Mouse (Mus musculus) midbrain, embryonic 13.5 days (tissue): ENCODE measurements around the gene Dst. TPM values are rescaled to one million over a fixed set of nuclear protein-coding genes. Genes with fewer than 3 reads are reported as not detected.

Source experiments
- ATAC-seq: fragments of 200-750 bp; cut with Nextera tagmentation; 2 replicates; pipeline ENCODE4 v1.8.0; 2017; ENCODE audit warnings: mild to moderate bottlenecking, moderate TSS enrichment, moderate library complexity
- H3K27ac ChIP-seq: fragments of 300-500 bp; sonication (generic); 2 replicates; pipeline ENCODE4 v1.5.1; 2015; ENCODE audit warnings: inconsistent platforms, mild to moderate bottlenecking, moderate library complexity
- H3K27me3 ChIP-seq: fragments of 300-500 bp; sonication (generic); 2 replicates; pipeline ENCODE4 v1.6.1; 2015; ENCODE audit warnings: mild to moderate bottlenecking, inconsistent platforms
- H3K36me3 ChIP-seq: fragments of 300-500 bp; sonication (generic); 2 replicates; pipeline ENCODE4 v1.6.1; 2015; ENCODE audit warnings: mild to moderate bottlenecking, inconsistent platforms
- H3K4me1 ChIP-seq: fragments of 300-500 bp; sonication (generic); replicated peaks from 2 replicates; pipeline ENCODE4 v1.6.1; 2015; ENCODE audit warnings: inconsistent platforms
- H3K4me2 ChIP-seq: fragments of 300-500 bp; sonication (generic); replicated peaks from 2 replicates; pipeline ENCODE4 v1.6.1; 2015; ENCODE audit warnings: moderate library complexity, mild to moderate bottlenecking, inconsistent platforms
- H3K4me3 ChIP-seq: fragments of 300-500 bp; sonication (generic); replicated peaks from 2 replicates; pipeline ENCODE4 v1.5.1; 2015; ENCODE audit warnings: mild to moderate bottlenecking, inconsistent platforms
- H3K9ac ChIP-seq: fragments of 300-500 bp; sonication (generic); replicated peaks from 2 replicates; pipeline ENCODE4 v1.6.1; 2015; ENCODE audit warnings: mild to moderate bottlenecking, inconsistent platforms
- H3K9me3 ChIP-seq: fragments of 300-500 bp; sonication (generic); 2 replicates; pipeline ENCODE4 v1.6.1; 2016; ENCODE audit warnings: mild to moderate bottlenecking, inconsistent platforms
- WGBS: fragments of 180-500 bp; shearing (Covaris S2); methylation state at CpG from one replicate; pipeline ENCODE4 v1.1.7; 2015; 5-methylcytosine and 5-hydroxymethylcytosine counted together
- polyA plus RNA-seq: library from polyadenylated mRNA; unstranded; fragments of >200 nt; fragmentation: Nextera tagmentation; extraction: Ambion mirVana; gene quantifications from 2 replicates; pipeline ENCODE4 v1.2.1, GENCODE M21; 2015

Gene Dst
- polyA plus RNA-seq, 1 experiment from 2014 or later, result 38.3 TPM

- 45% methylated on average over 10 of the region's 10 CpGs for WGBS
- ATAC-seq, result 0 out of 2 replicates have a peak, but pooled peaks have one; percentile 7
- Histone ChIP-seq H3K27me3 (no peaks in the 10 kb centered on the region), H3K9me3 (no peaks in the 10 kb centered on the region), H3K4me1 (peaks cover 28% of the 10 kb centered on the region), H3K9ac (no peak overlapping the region), H3K36me3 (no peaks in the 10 kb centered on the region), H3K27ac (no peak overlapping the region), H3K4me2 (no peak overlapping the region), H3K4me3 (no peak overlapping the region)
Measured at GRCm38 (mm10) chr1:34073436-34074169, 165.6 kb downstream of the Dst start.

GRCm38 (mm10) chr1:34074245-34075187 is 166.5 kb downstream of the Dst start:
- H3K27me3 ChIP-seq, result no peaks in the 10 kb centered on the region
- no peak overlapping the region for H3K9ac ChIP-seq
- H3K9me3 ChIP-seq, result no peaks in the 10 kb centered on the region
- no peak overlapping the region for H3K4me2 ChIP-seq
- H3K4me1 ChIP-seq, result peaks cover 28% of the 10 kb centered on the region
- peak; percentile 63 for ATAC-seq
- H3K36me3 ChIP-seq, result no peaks in the 10 kb centered on the region
- no peak overlapping the region for H3K4me3 ChIP-seq
- WGBS, result 16% methylated on average over 15 of the region's 15 CpGs
- H3K27ac ChIP-seq, result no peak overlapping the region

GRCm38 (mm10) chr1:34076701-34077421 is 168.8 kb downstream of the Dst start:
- no peaks in the 10 kb centered on the region for H3K36me3 ChIP-seq
- 0 out of 2 replicates have a peak, but pooled peaks have one; percentile 34 for ATAC-seq
- H3K9ac ChIP-seq, result no peak overlapping the region
- H3K9me3 ChIP-seq, result no peaks in the 10 kb centered on the region
- no peak overlapping the region for H3K4me3 ChIP-seq
- peaks cover 24% of the 10 kb centered on the region for H3K4me1 ChIP-seq
- 8% methylated on average over 12 of the region's 12 CpGs for WGBS
- H3K4me2 ChIP-seq, result no peak overlapping the region
- no peak overlapping the region for H3K27ac ChIP-seq
- no peaks in the 10 kb centered on the region for H3K27me3 ChIP-seq

DNA sequence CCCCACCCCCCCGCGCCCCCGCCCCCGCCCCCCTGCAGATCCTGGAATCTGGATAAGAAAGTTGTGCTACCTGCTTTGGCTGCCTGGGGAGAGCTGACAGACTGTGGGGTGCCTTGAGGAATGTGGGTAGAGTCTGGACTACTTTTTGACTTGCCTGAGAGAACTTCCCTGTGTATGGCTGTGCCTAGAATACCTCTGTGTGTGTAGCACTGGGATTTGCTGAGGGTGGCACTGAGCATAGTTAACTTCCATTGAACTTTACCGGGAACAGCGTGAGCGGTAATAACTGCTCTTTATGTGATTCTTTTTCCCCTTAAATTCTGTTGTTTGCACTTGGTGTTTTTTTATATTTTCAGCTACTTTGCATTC is 169.4 kb downstream of the Dst start:
- no peak overlapping the region for H3K9ac ChIP-seq
- no peak overlapping the region for H3K27ac ChIP-seq
- H3K4me2 ChIP-seq, result no peak overlapping the region
- H3K36me3 ChIP-seq, result no peaks in the 10 kb centered on the region
- 0 out of 2 replicates have a peak, but pooled peaks have one; percentile 55 for ATAC-seq
- peaks cover 24% of the 10 kb centered on the region for H3K4me1 ChIP-seq
- no peaks in the 10 kb centered on the region for H3K27me3 ChIP-seq
- WGBS, result 20% methylated on average over 7 of the region's 7 CpGs
- H3K9me3 ChIP-seq, result no peaks in the 10 kb centered on the region
- H3K4me3 ChIP-seq, result no peak overlapping the region

DNA sequence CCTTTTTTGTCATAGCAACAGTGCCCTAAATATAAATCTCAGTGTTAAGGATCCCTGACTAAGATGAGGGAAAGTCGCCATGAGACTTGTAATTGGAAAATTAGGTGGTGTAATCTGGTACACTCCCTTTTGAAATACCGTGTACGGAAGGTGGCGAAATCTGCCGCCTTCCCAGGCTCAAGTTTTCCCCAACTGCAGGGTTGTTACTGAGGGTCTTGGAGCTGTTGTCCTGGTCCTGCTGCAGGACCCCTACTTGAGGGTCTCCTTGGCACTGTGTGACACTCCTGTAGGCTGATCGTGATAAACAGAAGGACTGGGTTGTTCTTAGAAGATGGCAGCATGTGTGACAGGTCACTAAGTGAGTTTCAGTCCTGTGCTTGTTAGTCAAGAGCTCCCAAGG is 169.9 kb downstream of the Dst start:
- Histone ChIP-seq H3K27me3 (no peaks in the 10 kb centered on the region), H3K4me1 (peaks cover 24% of the 10 kb centered on the region), H3K9ac (no peak overlapping the region), H3K27ac (no peak overlapping the region), H3K4me3 (no peak overlapping the region), H3K9me3 (no peaks in the 10 kb centered on the region), H3K36me3 (no peaks in the 10 kb centered on the region), H3K4me2 (no peak overlapping the region)
- 88% methylated on average over 6 of the region's 6 CpGs for WGBS
- ATAC-seq, result no peak

- Histone ChIP-seq H3K4me3 (no peak overlapping the region), H3K4me1 (no peaks in the 10 kb centered on the region), H3K27me3 (no peaks in the 10 kb centered on the region), H3K27ac (no peak overlapping the region), H3K9me3 (peaks cover 5% of the 10 kb centered on the region; the same call in 1 of the 2 replicates), H3K4me2 (no peak overlapping the region), H3K9ac (no peak overlapping the region), H3K36me3 (peaks cover 29% of the 10 kb centered on the region)
- ATAC-seq, result no peak
- 95% methylated on average over 3 of the region's 3 CpGs for WGBS
Measured at GRCm38 (mm10) chr1:34089011-34089410, 181.0 kb downstream of the Dst start.

DNA sequence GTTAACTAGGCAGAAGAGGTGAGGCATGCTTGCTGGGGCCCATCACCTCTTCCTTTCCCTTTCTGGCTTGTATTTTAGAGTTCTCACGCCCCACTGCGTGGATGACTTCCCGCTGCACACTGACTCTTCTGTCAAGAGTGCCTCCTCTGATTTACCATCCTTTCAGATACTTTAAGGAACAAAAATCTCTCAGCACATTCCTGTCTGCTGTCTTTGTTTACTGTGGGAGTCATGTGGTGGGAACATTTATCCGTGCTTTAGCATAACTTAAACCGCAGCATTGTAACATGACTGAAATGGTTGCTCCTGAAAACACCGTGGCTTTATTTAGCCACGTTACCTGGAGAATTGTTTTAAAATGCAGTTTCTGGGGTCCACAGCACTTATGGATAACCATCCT is 182.7 kb downstream of the Dst start:
- peaks cover 5% of the 10 kb centered on the region; the same call in 1 of the 2 replicates for H3K9me3 ChIP-seq
- no peak for ATAC-seq
- no peak overlapping the region for H3K9ac ChIP-seq
- no peak overlapping the region for H3K4me2 ChIP-seq
- H3K4me1 ChIP-seq, result peaks cover 9% of the 10 kb centered on the region; the same call in 1 of the 2 replicates
- H3K4me3 ChIP-seq, result no peak overlapping the region
- H3K27ac ChIP-seq, result no peak overlapping the region
- no peaks in the 10 kb centered on the region for H3K27me3 ChIP-seq
- peaks cover 29% of the 10 kb centered on the region for H3K36me3 ChIP-seq
- 86% methylated on average over 7 of the region's 7 CpGs for WGBS

- ATAC-seq, result no peak
- no peaks in the 10 kb centered on the region for H3K27me3 ChIP-seq
- H3K27ac ChIP-seq, result no peak overlapping the region
- 95% methylated on average over 7 of the region's 7 CpGs for WGBS
- no peak overlapping the region for H3K4me3 ChIP-seq
- no peaks in the 10 kb centered on the region for H3K9me3 ChIP-seq
- peaks cover 13% of the 10 kb centered on the region; the same call in 1 of the 2 replicates for H3K36me3 ChIP-seq
- H3K4me1 ChIP-seq, result peaks cover 19% of the 10 kb centered on the region
- no peak overlapping the region for H3K9ac ChIP-seq
- no peak overlapping the region for H3K4me2 ChIP-seq
Measured at GRCm38 (mm10) chr1:34093652-34094051, 185.6 kb downstream of the Dst start.

- H3K4me2 ChIP-seq, result no peak overlapping the region
- ATAC-seq, result peak; percentile 62; the same call in 1 of the 2 replicates
- H3K27me3 ChIP-seq, result no peaks in the 10 kb centered on the region
- H3K4me1 ChIP-seq, result peaks cover 21% of the 10 kb centered on the region
- no peak overlapping the region for H3K9ac ChIP-seq
- WGBS, result 71% methylated on average over 5 of the region's 5 CpGs
- no peak overlapping the region for H3K4me3 ChIP-seq
- no peak overlapping the region for H3K27ac ChIP-seq
- no peaks in the 10 kb centered on the region for H3K9me3 ChIP-seq
- peaks cover 9% of the 10 kb centered on the region; the same call in 1 of the 2 replicates for H3K36me3 ChIP-seq
Measured at GRCm38 (mm10) chr1:34094301-34094700, 186.3 kb downstream of the Dst start.

DNA sequence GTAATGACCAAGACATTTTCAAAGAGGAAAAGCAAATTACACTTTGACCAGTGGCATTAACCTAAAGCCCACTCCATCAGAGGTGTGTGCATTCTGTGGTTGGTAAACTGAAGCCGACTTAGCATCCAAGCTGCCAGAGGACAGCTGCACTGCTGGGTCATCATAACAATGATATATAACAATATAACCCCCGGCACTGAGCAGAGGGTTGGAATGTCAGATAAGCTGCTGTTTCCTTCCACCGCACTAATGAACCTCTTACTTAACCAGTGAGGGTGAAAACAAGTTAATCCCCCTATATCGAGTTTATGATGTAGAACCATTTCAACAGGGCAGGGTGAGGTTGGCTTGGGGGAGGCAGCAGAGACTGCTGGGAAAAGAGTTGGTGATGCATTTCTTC is 187.1 kb downstream of the Dst start:
- Histone ChIP-seq H3K4me3 (no peak overlapping the region), H3K9ac (no peak overlapping the region), H3K27ac (no peak overlapping the region), H3K4me1 (peaks cover 22% of the 10 kb centered on the region), H3K9me3 (no peaks in the 10 kb centered on the region), H3K27me3 (no peaks in the 10 kb centered on the region), H3K4me2 (no peak overlapping the region), H3K36me3 (peaks cover under 1% of the 10 kb centered on the region; the same call in 1 of the 2 replicates)
- no peak for ATAC-seq
- WGBS, result 31% methylated on average over 4 of the region's 4 CpGs

DNA sequence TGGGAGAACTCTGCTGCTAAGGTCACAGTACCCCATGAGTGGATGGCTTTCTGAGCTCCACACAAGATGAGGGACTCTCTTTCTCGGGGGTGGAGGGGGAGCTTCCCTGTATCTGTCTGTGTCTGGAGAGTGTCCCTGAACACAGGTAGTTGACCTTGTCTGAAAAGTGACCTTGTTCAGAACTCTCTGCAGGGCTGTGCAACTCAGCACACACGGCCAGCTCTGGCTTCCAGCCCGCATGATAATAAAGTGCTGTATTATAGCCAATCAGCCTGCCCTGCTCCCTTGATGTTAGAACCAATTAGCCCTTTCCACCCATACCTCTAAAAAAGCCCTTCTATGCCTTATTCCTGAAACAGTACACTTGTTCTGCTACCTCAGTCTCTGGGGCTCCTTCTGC is 188.9 kb downstream of the Dst start:
- H3K9ac ChIP-seq, result no peak overlapping the region
- no peaks in the 10 kb centered on the region for H3K36me3 ChIP-seq
- ATAC-seq, result peak; percentile 47
- 66% methylated on average over 3 of the region's 3 CpGs for WGBS
- no peak overlapping the region for H3K27ac ChIP-seq
- H3K4me3 ChIP-seq, result no peak overlapping the region
- H3K4me1 ChIP-seq, result peaks cover 26% of the 10 kb centered on the region
- H3K4me2 ChIP-seq, result no peak overlapping the region
- H3K9me3 ChIP-seq, result no peaks in the 10 kb centered on the region
- H3K27me3 ChIP-seq, result no peaks in the 10 kb centered on the region
